Mouse (Mus musculus) layer of hippocampus, adult 11-12 months (tissue): ENCODE measurements around the gene Adamts16.

Source experiments
- DNase-seq: peaks from one replicate; pipeline ENCODE4 v3.0.0; 2022; ENCODE audit warnings: low spot score

The Adamts16 gene

GRCm38 (mm10) chr13:70762586-70762985, 79.0 kb downstream of the Adamts16 start:
- DNase-seq = no peak

GRCm38 (mm10) chr13:70761312-70761711, 80.3 kb downstream of the Adamts16 start:
- DNase-seq = no peak

DNA sequence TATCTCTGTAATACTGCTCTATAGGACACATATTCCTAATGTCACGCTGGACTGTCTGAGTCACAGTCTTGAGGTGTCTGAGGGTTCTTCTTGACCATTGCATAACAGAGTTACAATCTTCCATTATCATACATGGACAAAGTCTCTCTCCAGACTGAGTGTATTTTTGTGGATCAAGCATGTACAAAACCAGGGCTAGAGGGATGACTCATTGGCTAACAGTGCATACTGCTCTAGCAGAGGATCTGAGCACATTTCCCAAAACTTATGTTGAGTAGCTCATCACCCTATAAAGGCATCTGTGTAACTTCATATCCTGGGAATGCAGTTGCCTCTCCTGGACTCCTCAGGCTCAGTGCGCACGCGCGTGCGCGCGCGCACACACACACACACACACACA, 81.4 kb downstream of the Adamts16 start:
- no peak for DNase-seq

DNA sequence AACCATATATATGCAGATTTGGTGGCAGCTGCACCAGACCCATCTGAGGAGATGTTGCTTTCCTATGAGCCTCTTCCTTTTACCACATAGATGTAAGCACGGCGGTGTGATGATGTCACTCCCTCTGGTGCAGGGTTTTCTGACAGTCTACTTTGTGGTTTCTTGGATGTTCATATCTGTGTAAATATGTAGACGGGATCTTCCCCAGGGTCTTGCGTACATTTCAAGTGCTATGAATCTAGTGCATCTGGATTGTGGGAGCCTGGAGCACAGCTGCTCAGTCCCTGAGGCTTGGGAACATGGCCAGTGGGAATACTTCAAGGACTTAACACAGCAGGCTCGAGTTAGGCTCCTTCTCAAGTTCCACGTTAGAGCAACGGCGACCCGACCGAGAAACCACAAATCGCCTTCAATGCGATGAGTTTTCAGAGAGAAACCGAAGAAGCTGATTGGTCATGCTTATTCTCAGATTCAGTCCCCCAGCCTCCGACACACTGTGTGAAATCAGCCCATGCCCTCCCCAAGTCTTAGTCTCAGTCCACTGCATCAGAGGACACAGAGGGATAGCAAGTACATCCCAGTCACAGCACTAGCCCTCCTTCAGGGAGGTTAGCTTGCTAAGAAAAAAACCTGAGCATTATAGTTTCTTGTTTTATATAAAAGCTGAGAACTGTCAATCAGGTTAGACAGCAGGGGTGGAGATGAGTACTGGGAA, 95.2 kb downstream of the Adamts16 start:
- no peak for DNase-seq

GRCm38 (mm10) chr13:70744416-70745038, 97.1 kb downstream of the Adamts16 start:
- DNase-seq = no peak

DNA sequence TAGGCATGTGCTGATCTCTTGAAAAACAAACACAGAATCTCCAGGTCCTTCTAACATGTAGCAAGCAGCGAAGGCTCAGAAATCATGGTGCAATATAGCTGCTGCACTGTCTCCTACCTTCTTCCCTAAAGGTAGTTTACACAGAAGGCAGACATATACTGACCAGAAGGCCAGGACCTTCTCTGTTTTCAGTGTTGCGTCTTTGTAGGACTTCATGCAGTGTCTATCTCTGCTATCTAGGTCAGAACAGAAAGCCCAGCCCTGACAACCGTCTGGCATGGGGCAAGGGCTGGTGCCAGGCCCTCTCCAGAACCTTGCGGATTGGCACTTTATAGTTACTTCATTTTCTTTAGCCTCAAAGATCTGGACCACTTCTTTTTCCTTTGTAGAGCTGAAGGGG, 98.9 kb downstream of the Adamts16 start:
- DNase-seq = no peak

DNA sequence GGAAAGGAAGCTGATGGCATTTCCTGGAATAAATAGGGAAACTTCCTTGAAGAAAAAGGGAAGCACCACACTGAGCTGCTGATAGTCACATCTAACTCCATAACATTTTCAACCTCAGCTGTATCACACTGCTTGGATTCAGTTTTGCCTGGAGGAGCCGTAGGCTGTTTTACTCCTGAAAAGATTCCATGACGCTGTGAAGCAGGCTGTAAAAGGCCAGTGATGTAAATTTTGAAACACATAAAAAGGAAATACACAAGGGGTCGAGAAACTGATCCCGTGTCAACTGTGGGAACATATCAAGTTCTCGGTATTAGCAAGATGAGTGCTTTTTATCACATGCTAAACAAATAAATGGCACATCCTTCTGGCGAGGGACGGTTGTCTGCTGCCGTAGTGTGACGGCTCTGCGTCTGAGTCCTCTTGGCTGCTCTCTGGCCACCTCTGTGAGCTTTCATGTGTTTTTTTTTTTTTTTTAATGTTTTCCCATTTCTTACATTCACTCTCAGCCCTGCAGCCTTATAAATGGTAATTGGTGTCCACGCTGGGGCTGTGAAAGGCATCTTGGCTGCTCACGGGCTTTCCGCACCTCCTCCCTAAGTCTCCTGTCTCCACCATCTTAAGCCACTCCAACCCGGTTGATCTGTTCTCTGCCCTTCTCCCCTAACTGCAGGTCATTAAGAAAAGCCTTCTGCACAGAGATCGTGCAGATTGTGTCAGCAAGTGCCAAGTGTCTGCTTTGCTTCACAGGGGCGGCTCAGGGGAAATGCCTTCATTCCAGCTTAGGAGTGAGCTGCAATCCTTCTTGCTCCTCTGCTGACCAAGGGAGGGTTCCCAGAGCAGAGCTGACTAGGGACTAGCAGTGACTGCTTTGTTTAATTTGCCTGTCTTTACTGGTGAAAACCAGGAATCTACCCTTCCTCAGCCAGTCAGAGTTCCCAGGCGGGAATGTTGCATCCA, 101.0 kb downstream of the Adamts16 start:
- DNase-seq = no peak

- no peak for DNase-seq
Observed at GRCm38 (mm10) chr13:70738781-70739180, 102.8 kb downstream of the Adamts16 start.

DNA sequence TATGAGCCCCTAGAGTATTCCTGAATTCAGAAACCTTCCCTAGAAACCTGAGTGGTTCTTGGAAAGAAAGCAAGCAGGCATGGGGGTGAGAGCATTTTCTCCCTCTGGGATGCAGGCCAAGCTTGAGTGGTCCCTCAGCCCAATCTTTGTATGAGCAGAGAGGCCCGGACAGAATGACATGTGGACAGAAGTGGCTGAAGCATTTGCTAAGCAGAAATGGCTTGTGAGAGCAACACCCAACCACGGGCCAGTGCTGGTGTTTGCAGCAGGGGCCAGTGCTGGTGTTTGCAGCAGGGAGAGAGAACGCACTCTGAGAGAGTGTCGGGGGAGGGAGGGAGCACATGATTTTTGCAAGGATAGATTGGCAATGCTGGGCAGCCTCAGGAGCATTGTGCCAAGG, 105.2 kb downstream of the Adamts16 start:
- DNase-seq = no peak

- DNase-seq = no peak
Observed at GRCm38 (mm10) chr13:70734640-70735039, 107.0 kb downstream of the Adamts16 start.

DNA sequence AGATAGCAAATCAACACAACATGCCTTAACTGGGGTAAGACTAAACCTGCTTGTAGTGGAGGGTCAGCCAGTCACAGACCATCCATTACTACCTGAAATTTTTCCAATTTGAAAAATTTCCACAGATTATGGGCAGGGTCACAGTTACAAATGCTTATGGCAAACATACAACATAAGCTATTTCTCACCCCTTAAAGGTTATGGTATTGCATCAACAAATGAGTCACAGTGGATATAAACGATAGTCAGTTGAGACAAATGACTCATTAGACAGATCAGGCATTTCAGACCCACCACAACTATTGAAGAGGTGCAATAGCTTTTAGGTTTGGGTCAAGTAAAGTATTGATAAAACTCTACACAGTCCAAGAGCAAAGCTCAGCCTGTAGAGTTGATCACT, 107.7 kb downstream of the Adamts16 start:
- DNase-seq = no peak

DNA sequence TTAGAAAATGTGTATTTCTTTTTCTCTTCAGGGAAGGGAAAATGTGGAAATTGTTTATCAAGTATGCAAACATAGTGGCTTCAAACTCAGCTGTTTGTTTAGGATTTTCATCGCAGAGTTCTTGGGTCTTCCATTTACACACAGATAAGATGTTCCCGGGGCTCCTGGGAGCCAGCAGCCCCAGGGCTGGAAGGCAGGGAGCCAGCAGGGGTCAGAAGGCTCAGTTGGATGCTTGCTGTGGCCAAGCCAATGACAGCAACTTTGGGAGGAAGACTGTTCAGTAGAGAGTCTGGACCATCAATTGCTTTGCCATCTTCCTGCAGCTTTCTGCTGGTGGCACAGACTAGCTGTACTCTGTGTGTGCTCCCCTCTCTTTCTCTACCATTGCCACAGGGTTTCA, 108.4 kb downstream of the Adamts16 start:
- DNase-seq = no peak

GRCm38 (mm10) chr13:70732781-70733180, 108.8 kb downstream of the Adamts16 start:
- DNase-seq = no peak

DNA sequence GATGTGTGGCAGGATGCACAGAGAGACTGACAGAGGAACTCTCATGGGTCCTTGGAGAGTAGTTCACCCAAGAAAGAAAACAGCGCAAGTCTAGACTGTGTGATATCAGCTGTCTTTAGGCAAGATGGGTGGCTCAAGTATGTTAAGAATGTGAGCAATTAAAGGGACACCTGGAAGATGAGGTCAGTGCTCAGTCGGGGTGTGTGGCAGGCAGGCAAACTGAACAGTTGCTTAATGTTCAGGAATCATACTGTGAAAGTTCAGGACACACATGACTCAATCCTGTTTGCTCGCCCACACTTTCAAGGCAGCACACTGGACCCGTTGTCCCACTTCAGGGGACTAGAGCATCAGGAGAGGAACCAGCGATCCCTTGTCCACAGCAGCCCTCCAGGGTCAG, 110.3 kb downstream of the Adamts16 start:
- DNase-seq = no peak

- DNase-seq = no peak
Observed at GRCm38 (mm10) chr13:70729996-70730395, 111.6 kb downstream of the Adamts16 start.

DNA sequence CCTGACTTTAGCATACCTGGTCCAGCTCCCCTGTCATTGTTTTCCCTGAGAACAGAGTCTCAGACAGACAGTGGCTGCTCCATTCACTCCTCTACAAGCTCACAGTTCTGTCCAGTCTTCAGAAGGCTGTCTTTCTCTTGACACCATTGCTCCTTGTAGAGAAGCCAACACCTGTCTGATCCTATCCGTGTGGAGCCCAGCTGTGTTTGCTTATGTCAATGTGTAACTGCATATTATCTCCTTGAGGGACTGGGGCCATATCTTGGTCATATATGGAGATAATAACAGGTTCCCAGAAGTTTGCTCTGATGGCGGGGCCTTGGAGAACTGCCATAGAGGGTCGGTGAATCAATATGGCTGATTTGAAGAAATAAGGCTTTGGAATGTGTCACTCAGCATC, 115.4 kb downstream of the Adamts16 start:
- no peak for DNase-seq

GRCm38 (mm10) chr13:70724635-70725034, 117.0 kb downstream of the Adamts16 start:
- no peak for DNase-seq

GRCm38 (mm10) chr13:70724108-70724622, 117.4 kb downstream of the Adamts16 start:
- no peak for DNase-seq

GRCm38 (mm10) chr13:70719994-70720393, 121.6 kb downstream of the Adamts16 start:
- DNase-seq = no peak

- DNase-seq = no peak
Observed at GRCm38 (mm10) chr13:70718814-70719213, 122.8 kb downstream of the Adamts16 start.

- DNase-seq = no peak
Observed at GRCm38 (mm10) chr13:70716022-70716421, 125.6 kb downstream of the Adamts16 start.

GRCm38 (mm10) chr13:70714081-70714775, 127.4 kb downstream of the Adamts16 start:
- DNase-seq = no peak
